Mouse (Mus musculus) E14TG2a.4 (cell line): ENCODE measurements around the gene Mapt.
"Not testable (repeated sequence)": the region's sequence is repeated elsewhere in the genome, so short reads cannot be mapped to it uniquely, and the experiment has no call there.

Source experiments
- CTCF ChIP-seq: conservative IDR thresholded peaks from 2 replicates; pipeline ENCODE4 v1.5.1; 2014; ENCODE audit warnings: low read length
- NANOG ChIP-seq: IDR thresholded peaks from 2 replicates; pipeline ENCODE4 v1.6.1; 2014; ENCODE audit warnings: borderline replicate concordance, low read length, mixed read lengths
- POU5F1 ChIP-seq: IDR thresholded peaks from 2 replicates; pipeline ENCODE4 v1.6.1; 2014; ENCODE audit warnings: low read length, borderline replicate concordance

DNA sequence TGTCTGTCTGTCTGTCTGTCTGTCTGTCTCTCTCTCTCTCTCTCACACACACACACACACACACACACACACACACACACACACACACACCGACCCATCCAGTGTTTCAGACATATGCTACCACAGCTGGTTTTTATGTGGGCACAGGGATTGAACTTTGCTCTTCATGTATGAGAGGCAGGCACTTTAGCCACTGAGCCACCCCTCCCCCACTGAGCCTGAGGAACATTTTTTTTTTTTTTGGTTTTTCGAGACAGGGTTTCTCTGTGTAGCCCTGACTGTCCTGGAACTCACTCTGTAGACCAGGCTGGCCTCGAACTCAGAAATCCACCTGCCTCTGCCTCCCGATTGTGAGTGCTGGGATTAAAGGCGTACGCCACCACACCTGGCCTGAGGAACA lies 14.3 kb downstream of the Mapt start:
- not testable (repeated sequence) for TF ChIP-seq CTCF, NANOG, POU5F1
